Mouse (Mus musculus) spleen, postnatal 4 days (tissue): ENCODE data around the gene Cox6a1.

Experiments
- DNase-seq, 2 experiments: peaks; one replicate each; pipeline ENCODE4 v3.0.0; 2022; ENCODE audit warnings: low spot score in 2 of 2

The Cox6a1 gene

GRCm38 (mm10) chr5:115300792-115301614 is 47.8 kb downstream of the Cox6a1 start, which contains the start of gene Dynll1:
Dynll1 (minus strand) TSS chr5:115300999.
- DNase-seq, result peak; percentile 99 to 100

- DNase-seq, result peak; percentile 54 to 79
Measured at GRCm38 (mm10) chr5:115300035-115300744, 48.6 kb downstream of the Cox6a1 start.

GRCm38 (mm10) chr5:115296347-115296746 is 52.4 kb downstream of the Cox6a1 start:
- DNase-seq, result no peak
